Mouse (Mus musculus) heart, postnatal 0 days (tissue): Measurements from ENCODE around the gene Ryr2.

Experiments used
- CTCF ChIP-seq: IDR thresholded peaks from 2 replicates; pipeline ENCODE4 v1.5.1; 2016; ENCODE audit warnings: antibody characterized with exemption, control low read depth, low read depth
- EP300 ChIP-seq: IDR thresholded peaks from 2 replicates; pipeline ENCODE4 v1.6.1; 2016; ENCODE audit warnings: antibody characterized with exemption, low read depth

DNA sequence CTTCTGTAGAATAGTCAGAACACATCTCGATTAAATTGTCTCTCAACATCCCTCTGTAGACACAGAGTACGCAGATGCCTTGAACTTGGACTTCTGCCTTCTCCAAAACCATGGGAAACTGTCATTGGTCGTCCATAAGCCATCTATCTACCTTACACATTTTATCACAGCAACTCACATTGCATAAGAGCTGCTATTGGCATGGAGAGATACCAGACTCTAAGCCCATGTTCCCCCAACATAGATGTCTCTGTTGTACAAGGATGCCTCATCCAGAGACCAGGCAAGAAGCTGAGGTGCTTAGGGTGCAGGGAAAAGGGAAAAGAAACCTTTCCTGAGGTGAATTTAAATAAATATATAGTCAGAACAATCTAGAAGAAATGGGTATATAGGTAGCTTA, 288.0 kb downstream of the Ryr2 start:
- TF ChIP-seq CTCF (no peak), EP300 (no peak)
